Mouse (Mus musculus): ENCODE data around the gene Golga7b. TPM values are rescaled to one million over a fixed set of nuclear protein-coding genes. Genes with fewer than 3 reads are reported as not detected.

The Golga7b gene
- polyA plus RNA-seq, 1 experiment from 2014 or later = 41.0 TPM

GRCm38 (mm10) chr19:42214601-42215000 lies 32.8 kb upstream of the Golga7b start:
- Histone ChIP-seq H3K36me3 (ENCODE audit: control insufficient read depth, insufficient read depth) (no peaks in the 10 kb centered on the region), H3K9me3 (ENCODE audit: control insufficient read depth, low read length) (0 out of 2 replicates have a peak, but pooled peaks cover 2% of the 10 kb centered on the region), H3K4me1 (replicated peaks; ENCODE audit: control insufficient read depth, insufficient read depth, low read length) (peaks cover under 1% of the 10 kb centered on the region; the same call in 1 of the 2 replicates), H3K4me3 (replicated peaks; ENCODE audit: low read length) (no peak overlapping the region), H3K9ac (replicated peaks; ENCODE audit: low read depth, low read length) (no peak overlapping the region), H3K4me2 (ENCODE audit: low read length) (no peak overlapping the region), H3K27me3 (replicated peaks; ENCODE audit: control insufficient read depth, insufficient read depth, low read length) (no peaks in the 10 kb centered on the region), H3K27ac (ENCODE audit: low read length) (no peak overlapping the region)
- no peak for ATAC-seq
- WGBS = 73% methylated on average over 2 of the region's 2 CpGs

DNA sequence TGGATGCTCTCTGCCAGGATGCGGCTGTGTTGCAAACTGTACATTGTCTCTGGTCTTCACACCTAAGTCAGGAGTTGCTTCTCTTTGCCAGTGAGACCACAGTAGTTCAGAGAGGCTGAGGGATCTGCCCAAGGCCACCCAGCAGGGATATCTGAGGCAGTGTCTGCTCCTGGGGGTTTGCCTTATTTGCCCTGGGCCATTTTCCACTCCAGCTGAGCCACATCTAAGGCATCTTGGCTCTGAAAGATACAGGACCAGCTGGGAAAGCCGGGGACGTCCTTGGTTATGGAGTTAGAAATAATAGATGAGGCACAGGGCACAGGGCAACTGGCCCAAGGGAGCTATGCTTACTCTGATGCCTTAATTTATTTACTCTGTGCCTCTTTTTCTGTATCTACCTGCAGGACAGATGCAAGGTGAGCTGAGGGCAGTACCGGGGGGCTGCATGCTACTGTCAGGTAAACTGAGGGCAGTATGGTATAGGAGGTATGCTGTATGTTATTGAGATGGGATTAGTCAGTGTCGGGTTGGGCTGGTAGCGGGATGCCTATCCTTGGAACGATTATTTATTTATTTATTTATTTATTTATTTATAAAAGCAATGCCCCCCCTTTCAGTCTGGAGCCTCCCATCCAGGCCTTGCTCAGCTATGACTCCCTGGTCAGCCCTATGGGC lies 30.5 kb upstream of the Golga7b start:
- Histone ChIP-seq H3K4me2 (ENCODE audit: low read length) (no peak overlapping the region), H3K27ac (ENCODE audit: low read length) (no peak overlapping the region), H3K36me3 (ENCODE audit: control insufficient read depth, insufficient read depth) (no peaks in the 10 kb centered on the region), H3K27me3 (replicated peaks; ENCODE audit: control insufficient read depth, insufficient read depth, low read length) (no peaks in the 10 kb centered on the region), H3K9ac (replicated peaks; ENCODE audit: low read depth, low read length) (no peak overlapping the region), H3K4me3 (replicated peaks; ENCODE audit: low read length) (no peak overlapping the region), H3K4me1 (replicated peaks; ENCODE audit: control insufficient read depth, insufficient read depth, low read length) (no peaks in the 10 kb centered on the region), H3K9me3 (ENCODE audit: control insufficient read depth, low read length) (0 out of 2 replicates have a peak, but pooled peaks cover 4% of the 10 kb centered on the region)
- peak; percentile 18; the same call in 1 of the 2 replicates for ATAC-seq
- WGBS = 76% methylated on average over 7 of the region's 7 CpGs

DNA sequence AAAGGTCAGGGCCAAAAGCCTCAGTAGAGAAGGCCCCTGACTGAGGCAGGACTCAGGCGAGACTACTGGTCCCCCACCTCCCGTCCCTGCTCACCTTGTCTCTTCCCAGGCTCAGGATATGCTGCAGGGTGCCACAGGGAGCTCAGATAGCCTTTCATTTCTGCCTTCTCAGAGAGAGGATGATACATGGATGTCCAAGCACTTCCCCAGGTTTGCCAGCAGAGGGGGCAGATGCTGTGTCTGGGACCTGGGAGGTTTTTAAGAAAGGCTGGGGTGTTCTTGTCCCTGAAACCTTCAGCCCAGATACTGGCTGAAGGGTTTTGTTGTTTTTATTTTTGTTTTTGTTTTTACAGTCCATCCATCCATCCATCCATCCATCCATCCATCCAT lies 30.0 kb upstream of the Golga7b start:
- peak; percentile 65 for ATAC-seq
- WGBS = 11% methylated on average over 2 of the region's 2 CpGs

GRCm38 (mm10) chr19:42226451-42226850 lies 20.9 kb upstream of the Golga7b start:
- no peaks in the 10 kb centered on the region for H3K27me3 ChIP-seq (replicated peaks; ENCODE audit: control insufficient read depth, insufficient read depth, low read length)
- ATAC-seq = no peak
- no peak overlapping the region for H3K4me2 ChIP-seq (ENCODE audit: low read length)
- 76% methylated on average over 10 of the region's 10 CpGs for WGBS
- no peak overlapping the region for H3K4me3 ChIP-seq (replicated peaks; ENCODE audit: low read length)
- no peaks in the 10 kb centered on the region for H3K9me3 ChIP-seq (ENCODE audit: control insufficient read depth, low read length)
- no peaks in the 10 kb centered on the region for H3K36me3 ChIP-seq (ENCODE audit: control insufficient read depth, insufficient read depth)
- H3K27ac ChIP-seq (ENCODE audit: low read length) = no peak overlapping the region; the same call in 1 of the 2 replicates
- peaks cover 16% of the 10 kb centered on the region for H3K4me1 ChIP-seq (replicated peaks; ENCODE audit: control insufficient read depth, insufficient read depth, low read length)
- H3K9ac ChIP-seq (replicated peaks; ENCODE audit: low read depth, low read length) = no peak overlapping the region

More for the DNA sequence above, 30.0 kb upstream of the Golga7b start:
- no peak overlapping the region for H3K9ac ChIP-seq (replicated peaks; ENCODE audit: low read depth, low read length)
- H3K27ac ChIP-seq (ENCODE audit: low read length) = no peak overlapping the region
- H3K36me3 ChIP-seq (ENCODE audit: control insufficient read depth, insufficient read depth) = no peaks in the 10 kb centered on the region
- no peaks in the 10 kb centered on the region for H3K4me1 ChIP-seq (replicated peaks; ENCODE audit: control insufficient read depth, insufficient read depth, low read length)
- no peak overlapping the region for H3K4me2 ChIP-seq (ENCODE audit: low read length)
- H3K27me3 ChIP-seq (replicated peaks; ENCODE audit: control insufficient read depth, insufficient read depth, low read length) = no peaks in the 10 kb centered on the region
- H3K4me3 ChIP-seq (replicated peaks; ENCODE audit: low read length) = no peak overlapping the region
- 0 out of 2 replicates have a peak, but pooled peaks cover 4% of the 10 kb centered on the region for H3K9me3 ChIP-seq (ENCODE audit: control insufficient read depth, low read length)

GRCm38 (mm10) chr19:42229499-42230287 lies 17.7 kb upstream of the Golga7b start:
- no peaks in the 10 kb centered on the region for H3K9me3 ChIP-seq (ENCODE audit: control insufficient read depth, low read length)
- H3K27ac ChIP-seq (ENCODE audit: low read length) = no peak overlapping the region
- H3K4me3 ChIP-seq (replicated peaks; ENCODE audit: low read length) = no peak overlapping the region
- H3K4me2 ChIP-seq (ENCODE audit: low read length) = no peak overlapping the region
- peaks cover 16% of the 10 kb centered on the region for H3K4me1 ChIP-seq (replicated peaks; ENCODE audit: control insufficient read depth, insufficient read depth, low read length)
- H3K27me3 ChIP-seq (replicated peaks; ENCODE audit: control insufficient read depth, insufficient read depth, low read length) = no peaks in the 10 kb centered on the region
- WGBS = 83% methylated on average over 17 of the region's 17 CpGs
- ATAC-seq = no peak
- no peak overlapping the region for H3K9ac ChIP-seq (replicated peaks; ENCODE audit: low read depth, low read length)
- no peaks in the 10 kb centered on the region for H3K36me3 ChIP-seq (ENCODE audit: control insufficient read depth, insufficient read depth)

- Histone ChIP-seq H3K4me2 (ENCODE audit: low read length) (no peak overlapping the region), H3K9me3 (ENCODE audit: control insufficient read depth, low read length) (no peaks in the 10 kb centered on the region), H3K9ac (replicated peaks; ENCODE audit: low read depth, low read length) (no peak overlapping the region), H3K36me3 (ENCODE audit: control insufficient read depth, insufficient read depth) (no peaks in the 10 kb centered on the region), H3K4me1 (replicated peaks; ENCODE audit: control insufficient read depth, insufficient read depth, low read length) (peaks cover 16% of the 10 kb centered on the region), H3K4me3 (replicated peaks; ENCODE audit: low read length) (no peak overlapping the region), H3K27me3 (replicated peaks; ENCODE audit: control insufficient read depth, insufficient read depth, low read length) (no peaks in the 10 kb centered on the region), H3K27ac (ENCODE audit: low read length) (no peak overlapping the region)
- 76% methylated on average over 5 of the region's 5 CpGs for WGBS
- ATAC-seq = no peak
Measured at GRCm38 (mm10) chr19:42230288-42230568, 17.1 kb upstream of the Golga7b start.

GRCm38 (mm10) chr19:42230986-42231385 lies 16.4 kb upstream of the Golga7b start:
- WGBS = 84% methylated on average over 13 of the region's 13 CpGs
- Histone ChIP-seq H3K9ac (replicated peaks; ENCODE audit: low read depth, low read length) (no peak overlapping the region), H3K4me1 (replicated peaks; ENCODE audit: control insufficient read depth, insufficient read depth, low read length) (peaks cover 16% of the 10 kb centered on the region), H3K27me3 (replicated peaks; ENCODE audit: control insufficient read depth, insufficient read depth, low read length) (no peaks in the 10 kb centered on the region), H3K27ac (ENCODE audit: low read length) (no peak overlapping the region), H3K4me2 (ENCODE audit: low read length) (no peak overlapping the region), H3K4me3 (replicated peaks; ENCODE audit: low read length) (no peak overlapping the region), H3K36me3 (ENCODE audit: control insufficient read depth, insufficient read depth) (no peaks in the 10 kb centered on the region), H3K9me3 (ENCODE audit: control insufficient read depth, low read length) (no peaks in the 10 kb centered on the region)
- ATAC-seq = no peak

GRCm38 (mm10) chr19:42237602-42238340 lies 9.6 kb upstream of the Golga7b start:
- no peaks in the 10 kb centered on the region for H3K9me3 ChIP-seq (ENCODE audit: control insufficient read depth, low read length)
- H3K4me3 ChIP-seq (replicated peaks; ENCODE audit: low read length) = no peak overlapping the region
- H3K27ac ChIP-seq (ENCODE audit: low read length) = no peak overlapping the region
- peak; percentile 54; the same call in 1 of the 2 replicates for ATAC-seq
- peaks cover 9% of the 10 kb centered on the region for H3K4me1 ChIP-seq (replicated peaks; ENCODE audit: control insufficient read depth, insufficient read depth, low read length)
- no peaks in the 10 kb centered on the region for H3K36me3 ChIP-seq (ENCODE audit: control insufficient read depth, insufficient read depth)
- H3K9ac ChIP-seq (replicated peaks; ENCODE audit: low read depth, low read length) = no peak overlapping the region
- no peaks in the 10 kb centered on the region for H3K27me3 ChIP-seq (replicated peaks; ENCODE audit: control insufficient read depth, insufficient read depth, low read length)
- no peak overlapping the region for H3K4me2 ChIP-seq (ENCODE audit: low read length)
- WGBS = 12% methylated on average over 4 of the region's 4 CpGs

DNA sequence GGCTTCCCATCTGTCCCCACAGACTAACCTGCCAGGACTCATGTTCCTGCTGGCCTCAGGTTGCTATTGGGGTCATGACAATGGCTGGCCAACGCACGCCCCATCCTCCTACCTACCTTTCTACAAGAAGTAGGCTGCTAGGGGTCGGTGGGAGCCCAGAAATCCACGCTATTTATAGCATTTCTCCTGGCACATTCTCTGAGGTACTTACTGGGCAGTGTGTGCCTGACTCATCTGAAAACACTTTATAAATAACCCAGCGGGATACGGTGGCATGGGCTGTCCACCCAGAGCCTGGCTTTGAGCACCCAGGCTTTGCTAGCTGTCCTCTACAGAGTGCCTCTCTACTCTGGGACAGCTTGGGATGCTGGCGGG lies 9.0 kb upstream of the Golga7b start:
- Histone ChIP-seq H3K9ac (replicated peaks; ENCODE audit: low read depth, low read length) (no peak overlapping the region), H3K4me2 (ENCODE audit: low read length) (no peak overlapping the region), H3K4me1 (replicated peaks; ENCODE audit: control insufficient read depth, insufficient read depth, low read length) (peaks cover 9% of the 10 kb centered on the region), H3K4me3 (replicated peaks; ENCODE audit: low read length) (no peak overlapping the region), H3K36me3 (ENCODE audit: control insufficient read depth, insufficient read depth) (no peaks in the 10 kb centered on the region), H3K27ac (ENCODE audit: low read length) (no peak overlapping the region), H3K9me3 (ENCODE audit: control insufficient read depth, low read length) (no peaks in the 10 kb centered on the region), H3K27me3 (replicated peaks; ENCODE audit: control insufficient read depth, insufficient read depth, low read length) (no peaks in the 10 kb centered on the region)
- 71% methylated on average over 7 of the region's 7 CpGs for WGBS
- ATAC-seq = peak; percentile 23; the same call in 1 of the 2 replicates
